Mouse (Mus musculus): ENCODE data around the gene Vps52. TPM values are rescaled to one million over a fixed set of nuclear protein-coding genes. Genes with fewer than 3 reads are reported as not detected.
A peak's percentile ranks its signal among the peaks of the same experiment; 100 is the strongest.

The Vps52 gene
- 10 to 100 TPM; 80.0 to 84.8 TPM for total RNA-seq (2021)

DNA sequence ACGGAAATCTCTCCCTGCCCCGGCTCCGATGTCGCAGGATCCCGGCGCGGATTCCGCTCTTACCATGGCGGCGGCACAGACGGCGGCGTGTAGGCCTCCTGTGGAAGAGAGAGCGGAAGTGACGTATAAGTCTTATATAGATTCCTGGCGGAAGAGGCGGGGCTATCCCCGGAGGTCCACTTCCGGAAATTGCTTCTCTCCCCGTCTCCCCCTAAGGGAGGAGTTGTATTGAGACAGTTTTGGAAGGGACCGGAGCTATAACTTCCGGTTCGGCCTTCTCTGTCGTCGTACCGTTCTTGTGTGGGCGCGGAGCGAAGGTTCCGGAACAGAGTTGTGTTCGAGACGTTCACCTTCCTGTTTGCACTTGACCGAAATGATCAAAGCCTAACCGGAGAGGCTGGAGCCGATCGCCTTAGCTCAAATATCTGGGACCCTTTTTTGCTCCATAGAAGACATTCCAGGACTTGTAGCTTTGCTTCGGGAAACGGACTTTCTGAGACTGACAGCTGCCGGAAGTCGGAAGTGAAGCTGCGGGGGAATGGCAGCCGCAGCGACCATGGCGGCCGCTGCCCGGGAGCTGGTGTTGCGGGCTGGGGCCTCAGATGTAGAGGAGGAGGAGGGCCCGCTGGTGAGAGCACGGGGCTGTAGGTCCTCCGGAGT, at the start of gene Vps52, which contains the start of gene Rps18:
Gene Vps52 (plus strand): TSS at position 258 of the 660 bp plus-strand sequence.
Gene Rps18 (minus strand): TSS at position 447 of the 660 bp plus-strand sequence.
- DNase-seq, result peak; percentile 93 to 96

DNA sequence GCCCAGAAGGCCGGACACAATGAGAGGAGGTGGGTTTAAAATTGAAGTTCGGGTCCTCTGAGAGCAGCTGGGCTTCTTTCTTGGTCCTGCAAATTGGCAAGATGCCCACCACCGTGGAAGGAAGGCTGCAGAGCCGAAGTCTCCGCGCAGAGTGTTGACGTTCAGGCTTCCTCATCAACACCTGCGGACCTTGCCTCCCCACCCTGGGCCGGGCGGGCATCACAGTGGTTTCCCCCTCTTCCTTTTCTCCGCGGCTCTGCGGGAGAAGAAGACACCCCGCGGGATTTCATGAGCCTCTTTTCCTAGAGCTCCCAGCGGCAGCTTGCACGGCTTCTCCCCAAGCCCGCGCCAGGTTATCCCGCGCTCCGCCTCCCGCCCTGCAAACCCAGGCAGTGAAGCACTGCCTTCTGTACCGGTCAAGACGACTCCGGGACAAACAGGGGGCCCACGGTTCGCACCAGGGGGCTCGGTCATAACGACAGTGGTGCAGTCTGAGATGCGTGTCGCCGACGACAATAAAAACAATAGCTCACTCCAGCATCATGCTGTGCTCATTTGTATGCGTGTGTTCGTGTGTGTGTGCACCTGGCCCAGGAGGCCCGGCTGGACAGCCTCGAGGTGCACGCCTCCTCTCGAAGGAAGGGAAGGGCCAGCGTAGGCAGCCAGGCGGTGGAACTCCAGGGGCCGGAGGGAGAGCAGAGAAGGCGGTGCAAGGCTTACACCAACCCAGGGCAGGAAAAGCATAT, 47.1 kb upstream of the Vps52 start:
- peak; percentile 55 for DNase-seq

DNA sequence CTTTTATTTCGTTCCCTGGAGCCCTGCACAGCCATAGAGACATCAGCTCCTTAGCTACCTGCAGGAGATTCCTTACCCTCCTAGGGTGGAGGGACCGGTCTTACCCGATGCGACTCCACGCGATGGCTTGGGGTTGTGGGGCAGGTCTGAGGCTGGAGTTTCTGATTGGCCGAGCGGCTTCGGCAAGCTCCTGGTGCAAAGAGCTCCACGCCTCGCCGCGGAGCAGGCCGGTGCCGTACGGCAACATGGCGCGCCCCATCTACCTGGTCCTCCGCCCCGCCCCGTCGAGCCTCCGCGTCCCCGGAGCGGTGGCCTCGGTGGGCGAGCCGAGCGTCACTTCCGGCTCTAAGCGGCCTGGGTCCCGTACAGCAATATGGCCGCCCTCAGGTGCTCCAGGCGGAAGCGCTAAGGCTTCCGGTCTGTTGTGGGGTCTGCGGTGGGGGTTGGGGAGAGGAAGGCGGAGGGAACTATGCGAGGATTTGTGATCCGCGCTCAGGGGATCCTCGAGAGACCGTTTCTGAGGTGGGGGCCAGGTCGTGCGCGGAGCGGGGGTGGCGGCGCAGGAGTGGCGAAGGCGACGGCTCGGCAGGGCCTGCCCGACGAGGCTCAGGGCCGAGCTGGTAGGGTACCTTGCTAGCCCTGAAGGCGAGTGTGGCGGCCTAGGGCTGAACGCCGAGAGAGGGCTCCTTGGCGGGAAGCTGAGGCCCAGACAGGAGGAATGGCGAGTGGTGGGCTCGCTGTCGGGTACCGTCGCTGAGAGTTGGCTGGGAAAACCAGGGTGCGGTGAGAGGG, 46.3 kb upstream of the Vps52 start, which contains the start of gene Daxx:
Gene Daxx (plus strand): TSS at position 338 of the 792 bp plus-strand sequence.
- peak; percentile 99 for DNase-seq

DNA sequence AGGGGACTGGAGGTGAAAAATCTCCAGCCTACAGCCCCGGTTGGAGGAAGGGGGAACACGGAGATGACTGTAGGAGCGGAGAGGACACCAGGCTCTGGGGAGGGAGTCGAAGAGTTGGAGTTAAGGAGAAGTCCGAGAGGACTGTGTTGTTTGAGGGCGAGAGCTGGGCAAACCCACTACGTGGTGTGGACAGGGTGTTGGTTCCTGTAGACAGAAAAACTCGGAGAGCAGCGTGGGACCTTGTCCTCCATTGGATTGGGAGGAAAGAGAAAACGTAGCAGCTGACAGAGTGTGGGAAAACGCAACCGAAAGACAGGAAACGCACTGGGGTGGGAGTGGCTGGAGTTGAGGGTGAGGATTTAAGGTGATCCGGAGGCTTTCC, 45.8 kb upstream of the Vps52 start:
- no peak for DNase-seq

DNA sequence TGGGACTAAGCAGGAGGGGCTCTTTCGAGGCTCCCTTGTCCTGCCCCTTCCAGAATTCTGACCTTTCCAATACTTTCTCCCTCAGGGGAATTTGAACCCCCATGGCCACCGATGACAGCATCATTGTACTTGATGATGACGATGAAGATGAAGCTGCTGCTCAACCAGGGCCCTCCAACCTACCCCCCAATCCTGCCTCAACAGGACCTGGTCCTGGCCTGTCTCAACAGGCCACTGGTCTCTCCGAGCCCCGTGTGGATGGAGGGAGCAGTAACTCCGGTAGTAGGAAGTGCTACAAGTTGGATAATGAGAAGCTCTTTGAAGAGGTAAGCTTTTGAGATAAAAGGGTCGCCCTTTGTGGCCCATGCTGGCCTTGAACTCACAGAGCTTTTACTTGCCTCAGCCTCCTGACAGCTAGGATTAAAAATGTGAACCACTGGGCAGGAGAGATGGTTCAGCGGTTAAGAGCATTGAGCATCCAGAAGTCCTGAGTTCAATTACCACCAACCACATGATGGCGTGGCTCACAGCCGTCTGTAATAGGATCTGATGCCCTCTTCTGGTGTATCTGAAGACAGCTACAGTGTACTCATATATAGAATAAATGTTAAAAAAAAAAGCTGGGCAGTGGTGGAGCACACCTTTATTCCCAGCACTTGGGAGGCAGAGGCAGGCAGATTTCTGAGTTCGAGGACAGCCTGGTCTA, 45.1 kb upstream of the Vps52 start:
- DNase-seq, result no peak

DNA sequence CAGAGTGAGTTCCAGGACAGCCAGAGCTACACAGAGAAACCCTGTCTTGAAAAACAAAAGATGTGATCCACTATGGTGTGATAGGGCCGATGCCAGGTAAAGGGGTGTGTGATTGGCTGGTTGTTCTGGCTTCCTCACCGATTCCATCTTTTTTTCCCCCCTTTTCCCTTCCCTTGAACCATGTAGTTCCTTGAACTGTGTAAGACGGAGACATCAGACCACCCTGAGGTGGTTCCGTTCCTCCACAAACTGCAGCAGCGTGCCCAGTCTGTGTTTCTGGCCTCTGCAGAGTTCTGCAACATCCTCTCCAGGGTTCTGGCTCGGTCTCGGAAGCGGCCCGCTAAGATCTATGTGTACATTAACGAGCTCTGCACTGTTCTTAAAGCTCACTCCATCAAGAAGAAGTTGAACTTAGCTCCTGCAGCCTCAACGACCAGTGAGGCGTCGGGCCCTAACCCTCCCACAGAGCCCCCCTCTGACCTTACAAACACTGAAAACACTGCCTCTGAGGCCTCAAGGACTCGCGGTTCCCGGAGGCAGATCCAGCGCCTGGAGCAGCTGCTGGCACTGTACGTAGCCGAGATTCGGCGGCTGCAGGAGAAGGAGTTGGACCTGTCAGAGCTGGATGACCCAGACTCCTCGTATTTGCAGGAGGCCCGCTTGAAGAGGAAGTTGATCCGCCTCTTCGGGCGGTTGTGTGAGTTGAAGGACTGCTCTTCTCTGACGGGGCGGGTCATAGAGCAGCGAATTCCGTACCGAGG, 44.4 kb upstream of the Vps52 start:
- DNase-seq, result no peak

DNA sequence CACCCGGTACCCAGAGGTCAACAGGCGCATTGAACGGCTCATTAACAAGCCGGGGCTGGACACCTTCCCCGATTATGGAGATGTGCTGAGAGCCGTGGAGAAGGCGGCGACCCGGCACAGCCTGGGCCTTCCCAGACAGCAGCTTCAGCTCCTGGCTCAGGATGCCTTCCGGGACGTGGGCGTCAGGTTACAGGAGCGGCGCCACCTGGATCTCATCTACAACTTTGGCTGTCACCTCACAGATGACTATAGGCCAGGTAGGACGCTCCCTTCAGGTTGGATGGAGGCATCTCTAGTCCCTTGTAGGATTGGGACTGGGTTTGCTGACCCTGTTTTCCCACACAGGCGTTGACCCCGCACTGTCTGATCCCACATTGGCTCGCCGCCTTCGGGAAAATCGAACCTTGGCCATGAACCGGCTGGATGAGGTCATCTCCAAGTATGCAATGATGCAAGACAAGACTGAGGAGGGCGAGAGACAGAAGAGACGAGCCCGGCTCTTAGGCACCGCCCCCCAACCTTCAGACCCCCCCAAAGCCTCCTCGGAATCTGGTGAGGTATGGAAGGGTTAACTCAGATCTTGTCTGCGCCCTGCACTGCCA, 43.7 kb upstream of the Vps52 start:
- DNase-seq, result no peak

DNA sequence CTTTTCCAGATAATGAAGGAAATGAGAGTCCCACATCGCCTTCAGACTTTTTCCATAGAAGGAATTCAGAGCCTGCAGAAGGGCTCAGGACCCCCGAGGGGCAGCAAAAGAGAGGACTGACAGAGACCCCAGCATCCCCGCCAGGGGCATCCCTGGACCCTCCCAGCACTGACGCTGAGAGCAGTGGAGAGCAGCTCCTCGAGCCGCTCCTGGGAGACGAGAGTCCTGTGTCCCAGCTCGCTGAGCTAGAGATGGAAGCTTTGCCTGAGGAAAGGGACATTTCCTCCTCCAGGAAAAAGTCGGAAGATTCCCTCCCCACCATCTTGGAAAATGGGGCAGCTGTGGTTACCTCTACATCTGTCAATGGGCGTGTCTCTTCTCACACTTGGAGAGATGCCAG, 42.3 kb upstream of the Vps52 start:
- DNase-seq, result no peak

DNA sequence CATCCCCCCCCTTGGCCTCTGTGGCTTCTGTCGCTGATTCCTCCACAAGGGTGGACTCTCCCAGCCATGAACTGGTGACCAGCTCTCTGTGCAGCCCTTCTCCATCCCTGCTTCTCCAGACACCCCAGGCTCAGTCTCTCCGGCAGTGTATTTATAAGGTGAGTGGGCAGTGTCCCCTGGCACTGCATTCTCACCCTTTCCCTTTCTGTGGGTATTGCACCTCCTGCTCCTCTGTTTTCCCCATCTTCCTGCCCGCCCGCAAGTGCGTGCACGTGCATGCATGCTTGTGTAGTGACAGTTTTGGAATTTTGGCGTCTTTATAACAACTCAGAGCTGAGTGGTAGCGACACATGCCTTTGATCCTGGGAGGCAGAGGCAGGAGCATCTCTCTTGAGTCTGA, 41.7 kb upstream of the Vps52 start:
- no peak for DNase-seq

DNA sequence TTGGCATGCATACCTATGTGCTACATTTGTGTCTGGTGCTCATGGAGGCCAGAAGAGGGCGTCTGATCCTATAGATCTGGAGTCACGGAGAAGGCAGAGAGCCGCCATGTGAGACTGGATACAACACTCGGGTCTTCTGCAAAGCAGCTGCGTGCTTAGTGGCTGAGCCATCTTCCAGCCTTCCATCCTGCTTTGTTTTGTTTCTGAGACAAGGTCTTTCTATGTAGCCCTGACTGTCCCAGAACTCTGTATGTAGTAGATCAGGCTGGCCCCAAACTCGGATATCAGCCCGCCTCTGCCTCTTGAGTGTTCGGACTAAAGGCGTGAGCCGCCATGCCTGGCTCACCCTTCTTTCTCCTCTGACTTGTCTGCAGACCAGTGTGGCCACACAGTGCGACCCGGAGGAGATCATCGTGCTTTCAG, 40.6 kb upstream of the Vps52 start:
- DNase-seq, result no peak

DNA sequence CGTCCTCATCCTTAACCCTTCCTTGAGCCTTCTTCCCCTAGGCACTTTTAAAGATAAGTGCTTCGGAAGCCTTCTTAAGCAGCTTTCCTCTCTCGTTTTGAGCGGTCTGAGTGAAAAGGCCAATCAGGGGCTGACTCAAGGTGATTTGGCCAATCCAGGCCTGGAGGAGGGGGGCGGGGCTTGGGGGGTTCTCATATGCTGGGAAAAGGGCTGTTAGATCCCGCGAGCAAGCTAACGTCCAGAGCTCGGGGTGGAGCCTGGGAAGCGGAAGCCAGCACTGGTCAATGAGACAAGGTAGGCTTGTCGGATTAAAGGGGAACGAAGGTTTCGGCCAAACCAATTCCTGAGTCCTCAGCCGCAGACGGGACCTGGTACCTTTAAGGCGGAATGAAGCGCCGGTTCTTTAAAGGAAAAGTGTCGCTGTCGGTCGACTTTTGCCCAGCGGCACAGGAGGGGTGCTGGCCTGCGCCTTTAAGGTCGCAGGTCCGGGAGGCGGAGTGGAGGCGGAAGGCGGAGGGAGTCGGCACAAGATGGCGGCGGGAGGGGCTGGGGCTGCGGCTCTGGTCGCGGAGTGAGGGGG, 39.9 kb upstream of the Vps52 start, which contains the start of the genes Tapbp and Zbtb22:
Gene Tapbp (plus strand): TSS at position 229 of the 580 bp plus-strand sequence.
Gene Zbtb22 (plus strand): TSS at position 234 of the 580 bp plus-strand sequence.
- peak; percentile 94 to 95 for DNase-seq

DNA sequence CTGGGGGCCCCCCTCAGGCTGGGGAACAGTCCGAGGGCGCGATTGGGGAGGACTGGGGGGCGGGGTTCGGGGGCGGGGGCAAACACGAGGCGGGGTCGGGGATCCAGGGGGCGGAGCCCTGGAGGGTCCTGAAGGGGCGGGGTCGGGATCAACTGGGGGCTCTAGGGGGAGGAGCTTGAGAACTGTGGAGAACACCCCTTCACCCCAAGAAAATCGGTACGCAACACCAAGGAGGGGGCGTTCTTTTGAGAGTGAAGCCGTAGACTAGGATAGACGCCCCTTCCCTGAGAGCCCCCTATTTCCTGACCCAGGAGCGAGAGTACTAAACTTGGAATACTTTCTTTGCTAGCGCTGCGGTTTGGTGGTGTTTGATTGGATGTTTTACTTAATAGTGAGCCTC, 39.3 kb upstream of the Vps52 start:
- DNase-seq, result no peak

DNA sequence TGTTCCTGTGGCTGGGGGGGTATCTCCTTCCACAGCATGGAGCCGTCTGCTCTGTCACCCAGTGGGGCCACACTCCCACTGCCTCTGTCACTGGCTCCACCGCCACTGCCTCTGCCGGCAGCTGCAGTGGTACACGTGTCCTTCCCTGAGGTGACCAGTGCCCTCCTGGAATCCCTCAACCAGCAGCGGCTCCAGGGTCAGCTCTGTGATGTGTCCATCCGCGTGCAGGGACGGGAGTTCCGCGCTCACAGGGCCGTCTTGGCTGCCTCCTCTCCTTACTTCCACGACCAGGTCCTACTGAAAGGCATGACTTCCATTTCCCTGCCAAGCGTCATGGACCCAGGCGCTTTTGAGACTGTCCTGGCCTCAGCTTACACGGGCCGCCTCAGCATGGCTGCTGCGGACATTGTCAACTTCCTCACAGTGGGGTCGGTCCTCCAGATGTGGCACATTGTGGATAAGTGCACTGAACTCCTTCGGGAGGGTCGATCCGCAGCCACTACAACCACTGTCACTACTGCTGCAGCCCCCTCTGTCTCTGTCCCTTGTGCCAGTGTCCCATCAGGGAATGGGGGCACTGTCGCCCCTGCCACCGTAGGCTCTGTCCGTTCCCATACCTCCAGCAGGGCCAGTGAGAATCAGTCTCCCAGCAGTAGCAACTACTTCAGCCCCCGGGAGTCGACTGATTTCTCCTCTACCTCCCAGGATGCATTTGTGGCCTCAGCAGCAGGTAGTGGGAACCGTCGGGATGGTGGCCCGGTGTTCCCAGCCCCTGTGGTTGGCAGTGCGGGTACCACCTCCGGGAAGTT, 38.6 kb upstream of the Vps52 start:
- no peak for DNase-seq

DNA sequence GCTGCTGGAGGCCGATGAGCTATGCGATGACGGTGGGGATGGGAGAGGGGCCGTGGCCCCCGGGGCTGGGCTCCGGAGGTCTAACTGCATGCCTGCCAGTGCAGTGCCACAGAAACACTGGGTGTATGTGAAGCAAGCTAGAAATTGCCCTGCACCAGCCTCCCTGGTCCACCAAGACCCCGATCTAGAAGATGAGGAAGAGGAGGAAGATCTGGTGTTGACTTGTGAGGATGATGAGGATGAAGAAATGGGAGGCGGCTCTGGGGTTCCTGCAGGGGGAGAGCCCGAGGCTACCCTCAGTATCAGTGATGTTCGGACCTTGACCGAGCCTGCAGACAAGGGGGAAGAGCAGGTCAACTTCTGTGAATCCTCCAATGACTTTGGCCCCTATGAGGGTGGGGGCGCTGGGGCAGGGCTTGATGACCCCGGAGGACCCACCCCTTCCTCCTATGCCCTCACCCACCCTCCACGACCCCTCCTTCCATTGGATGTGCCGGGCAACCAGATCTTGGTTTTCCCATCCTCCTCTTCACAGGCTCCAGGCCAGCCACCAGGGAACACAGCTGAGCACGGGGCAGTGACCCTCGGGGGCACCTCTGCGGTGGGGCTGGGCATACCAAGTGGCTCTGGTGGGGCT, 37.8 kb upstream of the Vps52 start:
- no peak for DNase-seq

DNA sequence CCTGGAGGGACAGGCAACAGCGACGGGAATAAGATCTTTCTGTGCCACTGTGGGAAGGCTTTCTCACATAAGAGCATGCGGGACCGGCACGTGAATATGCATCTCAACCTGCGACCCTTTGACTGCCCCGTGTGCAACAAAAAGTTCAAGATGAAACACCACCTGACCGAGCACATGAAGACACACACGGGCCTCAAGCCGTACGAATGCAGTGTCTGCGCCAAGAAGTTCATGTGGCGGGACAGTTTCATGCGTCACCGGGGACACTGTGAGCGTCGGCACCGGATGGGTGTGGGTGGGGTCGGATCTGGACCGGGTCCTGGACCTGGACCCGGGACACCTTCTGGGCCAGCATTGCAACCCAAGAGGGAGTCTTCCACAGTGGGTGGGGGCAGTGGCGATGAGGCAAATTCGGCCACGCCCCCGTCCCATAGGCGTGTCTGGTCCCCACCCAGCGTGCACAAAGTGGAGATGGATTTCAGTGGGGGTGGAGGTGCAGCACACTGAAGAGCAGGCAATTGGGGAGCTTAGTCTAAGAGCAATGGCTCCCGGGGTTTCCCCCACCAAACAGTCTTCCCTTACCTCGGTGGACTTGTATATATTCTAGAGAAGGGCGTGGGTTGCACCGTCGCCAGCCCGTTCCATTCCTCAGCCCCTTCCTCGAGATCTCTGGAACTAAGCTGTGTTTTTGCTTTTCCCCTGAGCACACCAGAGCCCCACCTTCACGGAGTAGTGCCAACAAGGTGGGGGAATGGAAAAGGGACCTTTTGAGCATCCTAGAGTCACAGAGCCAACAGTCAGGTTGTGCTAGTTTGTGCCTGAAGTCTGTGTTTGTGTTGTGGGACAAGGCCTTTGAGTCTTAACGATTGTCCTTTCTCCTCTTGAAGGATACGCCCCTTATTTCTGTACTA, 37.1 kb upstream of the Vps52 start:
- DNase-seq, result no peak

DNA sequence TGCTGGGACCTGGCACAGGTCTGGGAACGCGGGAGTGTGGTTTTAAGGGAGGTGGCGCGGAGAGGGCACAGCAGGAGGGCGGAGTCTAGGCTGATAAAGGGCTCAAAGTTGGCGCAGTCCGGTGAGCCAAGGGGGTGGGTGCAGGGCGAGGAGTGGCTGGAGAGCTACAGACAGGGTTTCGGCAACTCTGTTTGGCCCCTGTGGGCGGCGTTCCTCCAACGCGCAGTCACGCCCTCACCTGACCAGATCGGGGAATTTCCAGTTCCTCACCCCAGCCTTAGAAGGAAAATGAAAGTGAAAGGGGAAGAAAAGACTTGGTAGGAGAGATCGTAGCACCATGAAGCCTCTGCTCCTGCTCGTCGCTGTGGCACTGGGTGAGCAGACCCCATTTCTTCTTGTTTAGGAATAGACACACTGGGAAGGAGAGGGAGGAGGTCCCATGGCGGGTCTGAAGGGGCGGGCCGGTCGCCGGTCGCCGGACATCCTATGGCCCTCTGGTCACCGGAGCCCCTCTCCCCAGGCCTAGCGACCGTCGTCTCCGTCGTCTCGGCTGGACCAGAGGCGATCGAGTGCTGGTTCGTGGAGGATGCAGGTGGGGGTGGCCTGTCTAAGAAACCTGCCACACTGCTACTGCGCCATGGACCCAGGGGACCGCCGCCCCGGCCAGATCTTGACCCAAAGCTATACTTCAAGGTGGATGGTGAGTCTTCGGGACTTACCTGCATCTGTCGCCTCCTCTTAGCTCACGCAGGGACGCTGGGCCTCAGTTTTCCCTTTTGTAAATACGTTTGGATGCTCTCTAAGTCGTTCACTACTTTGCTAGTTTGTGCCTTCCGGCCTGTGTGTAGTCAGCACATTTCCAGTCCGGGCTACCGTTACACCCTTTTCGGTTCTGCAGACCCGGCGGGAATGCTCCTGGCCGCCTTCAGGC, 36.0 kb upstream of the Vps52 start:
- no peak for DNase-seq

Measured in layer of hippocampus, postnatal 36 days (tissue).